Mouse (Mus musculus): Measurements from ENCODE around the gene Lpar6. TPM values are rescaled to one million over a fixed set of nuclear protein-coding genes. Genes with fewer than 3 reads are reported as not detected.

Lpar6 gene
- 10.1 and 12.2 TPM in 2 replicates for total RNA-seq (2017)

DNA sequence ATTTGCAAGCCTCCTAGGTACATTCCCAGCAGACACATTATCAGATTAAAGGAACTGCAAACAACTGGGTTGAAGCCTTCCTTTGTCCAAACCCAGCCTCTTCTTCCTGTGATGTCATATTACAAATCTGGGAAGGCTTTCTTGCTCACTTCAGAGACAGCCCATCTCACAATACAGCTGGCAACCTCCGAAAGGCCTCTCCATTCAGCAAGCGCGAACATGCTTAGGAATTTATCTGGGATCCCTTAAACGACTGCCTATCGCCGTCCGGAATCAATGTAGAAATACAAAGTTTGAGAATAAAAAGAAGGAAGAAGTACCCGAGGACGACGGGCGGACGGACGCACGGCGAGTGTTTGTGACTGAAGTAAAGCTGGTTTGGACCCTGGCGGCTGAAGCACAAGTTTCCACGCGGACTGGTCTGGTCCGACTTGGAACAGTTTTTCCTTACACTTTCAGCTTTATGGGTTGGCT, at the start of gene Lpar6:
Lpar6 (plus strand) TSS at position 48 of the 474 bp plus-strand sequence.
- ATAC-seq (replicated peaks; ENCODE audit: low read depth, poor library complexity, severe bottlenecking), result peak; percentile 70

DNA sequence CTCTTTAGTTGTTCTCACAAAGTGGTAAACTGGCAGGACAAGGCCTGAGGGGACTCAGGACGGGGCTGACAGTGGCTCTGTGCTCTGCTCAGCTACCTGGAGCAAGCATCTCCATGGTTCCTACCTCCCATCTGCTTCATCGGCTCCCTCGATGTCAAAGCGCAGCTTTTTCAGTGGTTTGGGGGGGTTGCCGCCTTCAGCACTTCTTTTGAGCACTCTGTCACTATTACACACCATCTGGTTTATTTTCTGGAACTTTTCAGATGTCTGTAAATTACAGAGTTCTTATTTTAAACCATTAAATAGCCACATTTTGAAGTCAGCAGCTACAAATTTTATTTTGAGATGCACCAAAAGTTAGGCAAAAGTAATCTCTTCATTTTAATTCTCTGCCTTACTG, 38.6 kb upstream of the Lpar6 start:
- ATAC-seq (replicated peaks; ENCODE audit: low read depth, poor library complexity, severe bottlenecking), result no peak

DNA sequence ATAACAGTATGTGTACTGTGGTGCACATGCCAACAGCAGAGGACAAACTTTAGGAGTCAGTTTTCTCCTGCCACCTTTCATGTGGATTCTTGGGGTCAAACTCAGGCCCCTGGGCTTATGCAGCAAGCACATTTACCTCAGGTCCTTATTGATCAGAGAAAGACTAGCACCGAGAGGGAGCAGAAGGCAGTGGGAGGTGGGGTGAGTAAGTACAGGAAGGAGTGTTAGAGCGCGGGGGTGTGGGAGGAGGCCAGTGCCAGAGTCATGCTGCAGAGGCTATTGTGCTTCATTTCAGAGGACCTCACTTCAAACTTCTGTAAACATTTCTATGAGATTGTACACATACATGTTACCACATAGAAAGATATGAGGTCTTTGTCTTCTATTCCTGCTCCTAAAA, 36.2 kb upstream of the Lpar6 start:
- no peak for ATAC-seq (replicated peaks; ENCODE audit: low read depth, poor library complexity, severe bottlenecking)

DNA sequence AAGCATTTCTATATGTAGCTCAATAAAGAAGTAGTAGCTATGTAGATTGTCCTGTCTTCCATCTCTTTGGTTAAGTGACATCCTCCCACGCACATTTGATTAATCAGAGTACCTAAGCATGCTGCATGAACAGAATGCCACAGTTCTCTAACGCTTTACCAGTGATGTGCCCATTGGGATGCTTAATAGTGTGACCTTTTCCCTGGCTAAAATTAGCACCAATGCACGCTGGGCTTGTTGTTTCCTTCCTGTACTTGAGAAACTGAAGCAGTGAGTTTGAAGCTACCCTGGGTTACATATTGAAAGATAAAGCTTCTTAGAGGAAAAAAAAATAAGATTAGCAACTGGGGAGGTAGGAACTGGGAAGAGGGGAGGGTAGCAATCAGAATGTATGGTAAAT, 33.7 kb upstream of the Lpar6 start:
- no peak for ATAC-seq (replicated peaks; ENCODE audit: low read depth, poor library complexity, severe bottlenecking)

DNA sequence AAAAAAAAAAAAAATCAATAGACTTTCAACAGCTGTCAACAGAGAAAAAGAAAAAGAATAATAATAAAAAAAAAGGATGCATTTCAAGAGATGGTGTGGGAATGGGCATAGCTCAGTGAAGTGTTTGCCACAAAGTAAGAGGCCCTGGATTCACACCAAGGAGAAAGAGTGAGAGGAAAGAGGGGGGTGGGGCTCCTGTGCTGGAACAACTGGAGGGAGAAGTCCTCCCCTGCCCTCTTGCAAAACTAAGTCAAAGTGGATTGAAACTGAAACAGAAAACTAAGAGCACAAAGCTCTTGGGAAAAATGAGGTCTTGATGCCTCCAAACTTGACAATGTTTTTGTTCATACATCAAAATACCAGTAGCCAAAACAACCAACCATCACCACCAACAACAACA, 28.4 kb upstream of the Lpar6 start:
- no peak for ATAC-seq (replicated peaks; ENCODE audit: low read depth, poor library complexity, severe bottlenecking)

DNA sequence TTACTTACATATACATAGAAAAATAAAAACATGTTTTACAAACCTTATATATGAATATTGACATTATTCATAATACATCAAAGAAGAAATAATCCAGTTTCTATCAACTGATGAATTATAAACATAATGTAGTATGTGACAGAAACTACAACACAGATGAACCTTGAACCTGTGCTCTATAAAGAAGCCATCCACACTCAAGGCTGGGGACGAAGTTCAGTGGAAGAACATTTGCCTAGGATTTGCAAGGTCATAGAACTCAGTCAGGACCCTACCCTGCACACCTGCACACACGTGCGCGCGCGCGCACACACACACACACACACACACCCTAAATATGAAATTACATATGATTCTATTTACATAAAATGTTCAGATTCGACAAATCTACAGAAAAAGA, 27.5 kb upstream of the Lpar6 start:
- no peak for ATAC-seq (replicated peaks; ENCODE audit: low read depth, poor library complexity, severe bottlenecking)

DNA sequence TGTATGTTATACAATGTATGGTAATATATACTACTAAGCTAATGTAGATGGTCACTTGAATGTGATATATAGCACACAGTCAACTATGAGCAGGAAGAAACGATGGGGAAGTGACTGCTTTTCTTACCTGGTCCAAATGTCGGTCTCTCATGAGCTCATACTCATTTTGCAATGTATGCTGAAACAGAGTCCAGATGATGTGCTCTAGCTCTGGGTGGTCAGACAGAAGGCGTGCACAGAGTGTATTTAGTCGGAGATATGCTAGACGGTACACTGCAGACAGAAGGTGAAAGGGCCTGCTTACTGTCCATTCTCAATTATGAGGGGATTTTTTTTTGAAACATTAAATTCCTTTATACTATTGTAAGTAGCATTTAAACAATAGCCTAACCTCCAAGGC, 26.2 kb upstream of the Lpar6 start:
- no peak for ATAC-seq (replicated peaks; ENCODE audit: low read depth, poor library complexity, severe bottlenecking)

DNA sequence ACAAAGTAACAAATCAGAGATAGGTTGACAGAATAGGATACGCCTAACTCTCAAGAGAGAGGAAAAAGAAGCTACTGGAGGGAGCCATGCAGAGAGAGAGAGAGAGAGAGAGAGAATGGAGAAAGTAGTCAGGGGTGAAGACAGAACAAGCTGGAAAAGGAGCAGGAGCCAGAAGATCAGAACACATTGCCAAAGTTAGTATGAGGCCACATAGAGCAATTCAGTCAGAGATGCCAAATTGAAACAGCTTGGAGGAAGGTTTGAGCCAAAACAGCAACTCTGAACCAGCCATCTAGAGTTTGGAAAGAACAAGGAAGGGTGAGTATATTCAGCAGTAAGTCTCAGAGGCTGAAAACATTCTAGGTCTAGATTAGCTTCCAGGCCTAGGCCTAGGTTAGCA, 20.6 kb upstream of the Lpar6 start:
- ATAC-seq (replicated peaks; ENCODE audit: low read depth, poor library complexity, severe bottlenecking), result no peak

DNA sequence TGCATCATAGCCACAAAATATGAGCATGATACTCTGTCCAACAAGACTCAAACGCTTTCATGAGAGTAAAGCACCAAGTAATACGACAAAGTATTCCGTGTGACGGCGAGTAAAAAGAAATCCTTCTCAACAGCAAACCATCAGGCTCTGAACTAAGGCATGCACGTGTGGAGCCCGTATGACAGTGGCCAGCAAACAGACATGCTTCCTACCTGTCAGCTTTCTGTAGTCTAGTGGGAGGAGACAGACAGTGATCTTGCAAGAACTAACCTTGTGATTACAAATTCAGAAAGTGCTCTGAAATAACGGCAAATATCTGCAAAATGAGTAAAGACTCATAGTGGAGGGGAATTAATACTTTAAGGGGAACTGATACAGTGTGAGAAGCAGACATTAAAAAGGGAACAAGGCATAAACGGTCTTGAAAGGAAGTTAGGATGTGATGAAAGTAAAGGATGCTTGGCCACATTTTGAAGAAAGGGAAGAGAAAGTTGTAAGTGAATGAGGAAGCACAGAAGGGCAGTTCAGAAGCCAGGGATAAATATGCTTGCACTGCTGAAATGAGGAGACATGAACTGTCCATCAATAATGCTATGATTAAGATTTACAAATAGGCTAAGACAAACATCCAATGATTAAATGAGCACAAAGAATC, 15.3 kb upstream of the Lpar6 start:
- ATAC-seq (replicated peaks; ENCODE audit: low read depth, poor library complexity, severe bottlenecking), result peak; percentile 89

DNA sequence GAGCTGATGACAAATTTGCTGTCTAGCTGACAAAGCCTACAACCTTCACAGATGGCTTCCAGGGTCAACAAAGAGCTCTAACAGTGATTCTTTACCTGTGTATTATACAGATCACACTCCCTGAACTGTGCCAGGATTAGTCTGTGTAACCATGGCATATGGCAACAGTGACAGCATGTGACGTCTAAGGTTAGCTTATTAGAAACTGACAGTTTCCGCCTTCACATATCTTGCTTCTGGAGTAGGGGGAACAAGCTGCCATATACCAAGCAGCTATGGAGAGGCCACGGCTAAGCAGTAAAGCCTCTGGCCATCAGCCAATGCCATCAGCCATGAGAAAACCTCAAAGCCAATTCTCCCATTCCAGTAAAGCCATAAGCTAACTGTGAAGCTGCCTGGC, 11.3 kb upstream of the Lpar6 start:
- ATAC-seq (replicated peaks; ENCODE audit: low read depth, poor library complexity, severe bottlenecking), result no peak

DNA sequence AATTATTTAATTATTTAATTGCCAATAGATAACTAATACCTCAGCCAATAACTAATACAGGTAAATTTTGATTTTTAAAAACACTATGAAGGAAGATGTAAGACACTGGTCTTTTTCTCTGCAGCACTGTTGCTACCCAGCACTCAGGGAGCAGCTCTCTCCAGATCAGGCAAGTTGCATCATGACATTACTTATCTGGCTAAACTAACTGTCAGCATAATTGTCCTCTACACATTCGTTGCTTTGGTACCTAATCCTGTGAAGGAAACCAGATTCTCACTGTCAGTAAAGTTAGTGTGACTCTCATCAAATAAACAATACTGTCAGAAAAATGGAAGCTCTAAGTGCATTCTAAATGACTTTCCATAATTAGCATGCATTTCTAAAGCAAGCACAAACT, 10.8 kb upstream of the Lpar6 start:
- ATAC-seq (replicated peaks; ENCODE audit: low read depth, poor library complexity, severe bottlenecking), result no peak

DNA sequence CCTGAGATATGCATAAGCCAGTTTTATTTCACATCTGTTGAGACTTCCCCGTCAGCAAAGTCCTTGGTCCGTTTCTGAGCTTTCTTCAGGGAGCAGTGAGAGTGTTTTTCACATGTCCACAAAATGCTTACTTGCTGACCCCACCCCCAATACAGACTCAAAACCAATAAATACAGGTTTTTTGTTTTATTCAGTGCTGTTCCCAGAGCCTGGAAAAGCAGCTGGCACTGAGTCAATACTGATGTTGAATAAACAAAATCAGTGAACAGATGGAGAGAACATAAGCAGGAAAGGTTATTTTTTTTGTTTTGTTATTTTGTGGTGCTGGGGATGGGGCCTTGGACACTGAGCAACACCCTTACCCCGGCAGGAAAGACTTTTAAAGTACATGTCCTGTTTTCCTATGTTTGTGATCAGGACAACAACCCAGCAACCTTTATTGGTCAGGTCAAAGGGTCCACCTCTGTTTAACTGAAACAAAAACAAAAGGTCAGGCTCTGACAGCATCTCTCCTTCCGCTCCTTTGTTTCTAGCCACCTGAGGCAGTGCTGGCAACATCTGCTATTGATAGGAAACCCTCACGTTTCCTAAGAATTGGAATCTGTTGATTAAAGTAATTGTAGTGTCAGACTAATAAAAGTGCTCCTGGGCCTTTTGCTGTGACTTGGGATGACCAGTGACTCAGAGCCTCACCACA, 6.3 kb upstream of the Lpar6 start:
- ATAC-seq (replicated peaks; ENCODE audit: low read depth, poor library complexity, severe bottlenecking), result no peak

DNA sequence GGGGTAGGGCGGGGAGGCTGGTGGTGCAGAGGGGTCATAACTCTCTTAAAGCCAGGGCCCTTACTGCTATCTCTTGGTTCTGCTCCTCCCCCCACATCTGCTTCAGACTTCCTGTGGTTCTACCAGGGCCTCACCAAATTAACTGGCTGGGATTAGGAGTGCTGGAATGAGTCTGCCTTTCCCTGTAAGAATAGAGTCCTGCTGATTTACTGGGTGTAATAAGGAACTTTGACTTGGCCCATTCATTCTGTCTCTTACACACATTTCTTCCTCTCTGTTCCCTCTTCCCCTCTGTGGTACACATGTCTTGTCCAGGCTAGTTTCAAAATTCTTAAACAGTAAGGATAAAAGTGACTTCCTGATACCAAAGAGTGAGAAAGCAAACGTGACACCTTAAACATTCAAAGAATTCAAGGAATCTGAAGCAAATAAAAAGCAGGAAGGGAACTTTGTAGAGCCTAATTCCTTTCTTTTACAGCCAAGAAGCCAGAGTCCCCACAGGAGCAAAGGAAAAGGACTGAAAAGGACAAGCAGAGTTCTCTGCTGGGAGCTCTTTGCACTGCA, 3.1 kb upstream of the Lpar6 start:
- ATAC-seq (replicated peaks; ENCODE audit: low read depth, poor library complexity, severe bottlenecking), result peak; percentile 40

DNA sequence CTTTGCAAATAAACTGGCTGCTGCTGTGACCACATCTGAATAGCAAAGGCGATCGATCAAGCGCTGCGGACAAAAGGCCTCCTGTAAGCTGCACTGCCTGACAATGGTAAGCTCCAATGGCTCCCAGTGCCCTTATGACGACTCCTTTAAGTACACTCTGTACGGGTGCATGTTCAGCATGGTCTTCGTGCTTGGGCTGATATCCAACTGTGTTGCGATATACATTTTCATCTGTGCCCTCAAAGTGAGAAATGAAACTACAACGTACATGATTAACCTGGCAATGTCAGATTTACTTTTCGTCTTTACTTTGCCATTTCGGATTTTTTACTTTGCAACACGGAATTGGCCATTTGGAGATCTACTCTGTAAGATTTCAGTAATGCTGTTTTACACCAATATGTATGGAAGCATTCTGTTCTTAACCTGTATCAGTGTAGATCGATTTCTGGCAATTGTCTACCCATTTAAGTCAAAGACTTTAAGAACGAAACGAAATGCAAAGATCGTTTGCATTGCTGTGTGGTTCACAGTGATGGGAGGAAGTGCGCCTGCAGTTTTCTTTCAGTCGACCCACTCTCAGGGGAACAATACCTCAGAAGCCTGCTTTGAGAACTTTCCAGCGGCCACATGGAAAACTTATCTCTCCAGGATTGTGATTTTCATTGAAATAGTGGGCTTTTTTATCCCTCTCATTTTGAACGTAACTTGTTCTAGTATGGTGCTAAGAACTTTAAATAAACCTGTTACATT, 979 bp downstream of the Lpar6 start:
- peak; percentile 63 for ATAC-seq (replicated peaks; ENCODE audit: low read depth, poor library complexity, severe bottlenecking)

DNA sequence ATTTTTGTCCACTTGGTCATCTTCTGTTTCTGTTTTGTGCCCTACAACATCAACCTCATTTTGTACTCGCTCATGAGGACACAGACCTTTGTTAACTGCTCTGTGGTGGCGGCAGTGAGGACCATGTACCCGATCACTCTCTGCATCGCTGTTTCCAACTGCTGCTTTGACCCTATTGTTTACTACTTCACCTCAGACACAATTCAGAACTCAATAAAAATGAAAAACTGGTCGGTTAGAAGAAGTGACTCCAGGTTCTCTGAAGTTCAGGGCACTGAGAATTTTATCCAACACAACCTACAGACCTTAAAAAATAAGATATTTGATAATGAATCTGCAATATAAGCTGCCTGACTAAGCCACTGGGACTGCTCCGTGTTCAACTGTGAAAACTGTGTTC, 1.6 kb downstream of the Lpar6 start:
- 0 out of 2 replicates have a peak, but pooled peaks have one; percentile 36 for ATAC-seq (replicated peaks; ENCODE audit: low read depth, poor library complexity, severe bottlenecking)

DNA sequence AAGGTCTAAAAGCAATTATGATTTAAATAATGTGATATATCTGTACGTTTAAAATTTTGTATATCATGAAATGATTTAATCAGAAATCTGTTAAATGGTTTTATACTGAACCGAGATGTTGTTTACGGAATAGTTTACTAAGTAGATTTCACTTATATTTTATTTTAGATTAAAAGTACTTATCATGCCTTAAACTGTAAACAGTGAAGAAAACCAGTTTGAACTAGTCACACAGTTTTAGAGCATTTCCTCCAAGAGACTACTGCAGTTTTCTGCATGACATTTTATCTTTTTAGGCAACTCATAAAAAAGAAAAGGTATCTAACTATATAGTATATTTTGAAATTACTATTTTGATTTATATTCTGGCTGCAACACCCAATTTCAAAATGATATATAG, 2.2 kb downstream of the Lpar6 start:
- no peak for ATAC-seq (replicated peaks; ENCODE audit: low read depth, poor library complexity, severe bottlenecking)

DNA sequence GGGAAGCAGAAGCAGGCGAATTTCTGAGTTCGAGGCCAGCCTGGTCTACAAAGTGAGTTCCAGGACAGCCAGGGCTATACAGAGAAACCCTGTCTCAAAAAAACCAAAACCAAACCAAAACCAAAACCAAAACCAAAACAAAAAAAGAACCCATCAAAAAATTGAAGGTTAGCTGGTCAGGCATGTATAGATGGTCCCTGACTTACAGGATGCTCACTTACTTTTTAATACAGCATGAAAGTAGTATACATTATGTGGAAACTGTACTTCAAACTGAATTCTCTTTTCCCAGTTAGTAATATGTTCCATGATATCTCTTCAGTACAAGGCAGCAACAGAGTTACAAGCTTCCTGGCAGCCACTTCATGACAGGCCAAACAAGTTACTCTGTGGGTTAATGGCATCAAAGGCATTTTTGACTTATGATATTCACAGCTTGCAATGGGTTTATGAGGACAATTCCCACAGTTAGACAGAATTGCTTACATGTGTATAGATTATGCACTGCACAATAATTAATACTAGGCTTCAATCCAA, 6.4 kb downstream of the Lpar6 start:
- ATAC-seq (replicated peaks; ENCODE audit: low read depth, poor library complexity, severe bottlenecking), result no peak

DNA sequence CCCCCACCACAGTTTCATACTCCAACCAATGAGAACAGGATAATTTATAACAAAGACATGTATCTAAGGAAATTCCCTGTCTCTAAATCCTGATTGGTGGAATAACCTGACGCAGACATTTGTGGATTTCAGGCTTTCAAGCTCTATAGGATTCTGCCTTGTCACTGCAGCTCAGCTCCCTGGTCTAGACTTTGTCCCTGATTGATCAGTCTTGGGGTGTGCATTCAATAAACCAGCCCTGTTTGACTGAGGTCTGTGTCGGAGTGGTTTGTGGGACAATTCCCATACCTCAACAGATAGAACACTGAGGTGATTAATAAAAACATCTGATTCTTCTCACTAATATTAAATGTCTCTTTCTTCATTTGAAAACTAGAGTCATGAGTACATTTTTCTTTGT, 12.4 kb downstream of the Lpar6 start:
- ATAC-seq (replicated peaks; ENCODE audit: low read depth, poor library complexity, severe bottlenecking), result no peak

DNA sequence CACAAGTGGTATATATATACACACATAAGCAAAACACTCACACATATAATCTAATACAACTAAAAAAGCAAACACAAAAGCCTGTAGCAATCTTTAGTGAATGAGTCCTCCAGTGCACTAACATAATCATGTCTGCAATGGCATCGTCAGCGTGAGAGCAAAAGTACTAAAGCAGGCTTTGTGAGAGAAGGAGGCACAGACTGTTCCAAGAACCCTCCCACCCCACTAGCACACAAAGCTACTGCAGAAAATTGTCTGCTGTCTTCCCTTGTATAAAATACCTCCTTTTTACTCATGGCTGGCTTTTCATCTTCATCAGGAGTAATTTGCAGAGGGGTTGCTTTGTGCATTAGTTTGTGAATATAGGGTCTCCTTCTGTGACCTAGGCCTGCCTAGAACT, 14.6 kb downstream of the Lpar6 start:
- ATAC-seq (replicated peaks; ENCODE audit: low read depth, poor library complexity, severe bottlenecking), result no peak

DNA sequence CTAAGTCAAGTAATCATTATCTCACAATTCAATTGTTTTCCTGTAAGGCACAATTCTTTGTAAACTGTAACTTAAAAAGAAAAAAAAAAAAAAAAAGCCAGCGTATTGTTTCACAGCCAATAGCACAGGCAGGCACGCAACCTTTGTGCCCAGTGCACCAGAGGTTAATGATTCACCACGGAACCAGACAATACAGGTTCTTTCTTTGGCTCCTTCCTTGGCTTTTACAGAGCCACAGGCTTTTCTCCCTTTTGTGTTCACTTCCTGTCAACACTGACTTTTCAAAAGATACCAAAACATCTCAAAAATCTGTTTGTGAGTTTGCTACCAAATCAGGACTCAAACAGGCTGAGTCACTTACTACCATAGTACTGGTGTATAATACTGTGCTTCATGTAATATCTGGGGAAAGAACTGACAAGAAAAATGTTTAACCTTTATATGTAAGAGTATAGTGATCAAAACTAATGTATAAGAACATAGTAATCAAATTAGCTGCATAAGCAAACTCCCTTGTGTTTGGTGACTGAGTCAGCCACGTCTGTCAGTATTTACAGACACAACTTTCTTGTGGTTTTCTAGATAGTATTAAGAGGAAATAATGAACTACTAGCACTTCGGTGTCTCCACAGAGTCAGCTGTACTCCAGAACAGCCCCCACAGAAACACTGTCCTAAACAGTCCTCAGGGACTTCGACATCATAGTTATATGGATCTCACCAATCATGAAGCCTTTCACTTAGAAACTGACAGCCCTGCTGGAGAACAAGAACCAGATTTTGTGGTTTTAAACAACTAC, 16.0 kb downstream of the Lpar6 start:
- peak; percentile 65; the same call in 1 of the 2 replicates for ATAC-seq (replicated peaks; ENCODE audit: low read depth, poor library complexity, severe bottlenecking)
